Mouse (Mus musculus) C3H10T1/2 (cell line): Measurements from ENCODE around the gene Mcm2. TPM values are rescaled to one million over a fixed set of nuclear protein-coding genes. Genes with fewer than 3 reads are reported as not detected.

Experiments
- polyA plus RNA-seq, 2 experiments: library from polyadenylated mRNA; unstranded; fragments of >200 nt; fragmentation: generic; extraction: Trizol; gene quantifications; one replicate each; pipeline ENCODE4 v1.2.1; 2012; ENCODE audit warnings: missing spikeins in 2 of 2

The Mcm2 gene
- 10 to 100 TPM; 21.2 to 64.3 TPM for polyA plus RNA-seq

GRCm38 (mm10) chr6:88898534-88899048 is at the start of gene Mcm2:
Gene Mcm2 (minus strand): TSS chr6:88898780.

GRCm38 (mm10) chr6:88901947-88902820 is 3.6 kb upstream of the Mcm2 start, which contains the start of gene Tpra1:
Gene Tpra1 (plus strand): TSS chr6:88902251.

GRCm38 (mm10) chr6:88874868-88875508 is 23.6 kb downstream of the Mcm2 start, which contains the start of gene Podxl2:
Gene Podxl2 (minus strand): TSS chr6:88875044.

GRCm38 (mm10) chr6:88841781-88842689 is 56.5 kb downstream of the Mcm2 start, which contains the start of gene Abtb1:
Gene Abtb1 (minus strand): TSS chr6:88841984.

Other genes with a start within 250 kb of the Mcm2 start
- under 1 TPM; 0.12 to 0.19 TPM for gene Mgll, start 174.4 kb downstream of the Mcm2 start, polyA plus RNA-seq
- 10 to 100 TPM in 1 of 2 experiments, 1 to 10 TPM in 1; 4.6 to 27.1 TPM for gene Abtb1, start 56.8 kb downstream of the Mcm2 start, polyA plus RNA-seq
- gene Podxl2, start 23.7 kb downstream of the Mcm2 start, polyA plus RNA-seq = under 1 TPM; 0.15 to 0.97 TPM
- 10 to 100 TPM; 16.7 to 56.7 TPM for gene Tpra1, start 3.5 kb upstream of the Mcm2 start, polyA plus RNA-seq